Comparison of ENCODE assay signal across 21 mouse cellular contexts in genomic region chr3:154290351-154290750, GRCm38 (mm10). TPM values are rescaled to one million over a fixed set of nuclear protein-coding genes. Genes with fewer than 3 reads are reported as not detected.
"Had no signal": no experiment of that assay in that cellular context is flagged by ENCODE, and none has a peak within 500 bp of the region (broad histone marks: within the 10 kb centered on the region; RNA-seq: fewer than 3 reads in every experiment).

No protein-coding gene starts in this region.

- H3K4me1 ChIP-seq: liver, embryonic 13.5 days; liver, embryonic 15.5 days; lung, embryonic 15.5 days; midbrain, embryonic 13.5 days; midbrain, embryonic 15.5 days; neural tube, embryonic 13.5 days; neural tube, embryonic 15.5 days; stomach, embryonic 15.5 days had no signal

- H3K36me3 ChIP-seq: liver, embryonic 13.5 days; liver, embryonic 15.5 days; lung, embryonic 15.5 days; midbrain, embryonic 13.5 days; midbrain, embryonic 15.5 days; neural tube, embryonic 13.5 days; neural tube, embryonic 15.5 days; stomach, embryonic 15.5 days had no signal

- H3K4me2 ChIP-seq: liver, embryonic 13.5 days; liver, embryonic 15.5 days; lung, embryonic 15.5 days; midbrain, embryonic 11.5 days; midbrain, embryonic 13.5 days; midbrain, embryonic 15.5 days; neural tube, embryonic 13.5 days; neural tube, embryonic 15.5 days; stomach, embryonic 15.5 days had no signal

- H3K27ac ChIP-seq: liver, embryonic 13.5 days; liver, embryonic 15.5 days; lung, embryonic 15.5 days; macrophage; midbrain, embryonic 13.5 days; midbrain, embryonic 15.5 days; neural tube, embryonic 13.5 days; neural tube, embryonic 15.5 days; stomach, embryonic 15.5 days had no signal

- DNase-seq: liver, embryonic 13.5 days; liver, postnatal 0 days; lung, adult 2 months; lung, postnatal 10 days; retina, postnatal 1 day; right cerebral cortex, adult 18-20 months; thymus, adult 2 months; thymus, postnatal 25 days; thymus, postnatal 4 days had no signal

- ATAC-seq: liver, postnatal 0 days; midbrain, embryonic 13.5 days; midbrain, embryonic 15.5 days had no signal

- H3K9ac ChIP-seq: liver, embryonic 13.5 days; liver, embryonic 15.5 days; liver, postnatal 0 days; lung, embryonic 15.5 days; midbrain, embryonic 13.5 days; midbrain, embryonic 15.5 days; neural tube, embryonic 13.5 days; neural tube, embryonic 15.5 days; stomach, embryonic 15.5 days had no signal

- H3K27me3 ChIP-seq: liver, embryonic 13.5 days; megakaryocyte, embryonic 14.5 days; midbrain, embryonic 13.5 days; midbrain, embryonic 15.5 days; neural tube, embryonic 13.5 days; neural tube, embryonic 15.5 days had no signal

- H3K9me3 ChIP-seq: liver, embryonic 13.5 days; liver, embryonic 15.5 days; lung, embryonic 15.5 days; megakaryocyte, embryonic 14.5 days; midbrain, embryonic 13.5 days; midbrain, embryonic 15.5 days; neural tube, embryonic 13.5 days; neural tube, embryonic 15.5 days; stomach, embryonic 15.5 days had no signal

- H3K4me3 ChIP-seq: liver, embryonic 13.5 days; liver, embryonic 15.5 days; lung, embryonic 15.5 days; megakaryocyte, embryonic 14.5 days; midbrain, embryonic 13.5 days; midbrain, embryonic 15.5 days; neural tube, embryonic 13.5 days; neural tube, embryonic 15.5 days; stomach, embryonic 15.5 days had no signal

RNA-seq across cellular contexts. Expression of gene Lhx8, which starts 40.1 kb away (rescaled TPM):
- polyA plus RNA-seq: liver, embryonic 13.5 days; liver, embryonic 15.5 days; liver, postnatal 0 days; macrophage; neural tube, embryonic 13.5 days; spleen, adult 2 months; urinary bladder, adult 2 months had no signal
